Mouse (Mus musculus): ENCODE measurements around the gene Grhl1. TPM values are rescaled to one million over a fixed set of nuclear protein-coding genes. Genes with fewer than 3 reads are reported as not detected.

Gene Grhl1
- polyA plus RNA-seq, 1 experiment from 2014 or later: 0.48 TPM

DNA sequence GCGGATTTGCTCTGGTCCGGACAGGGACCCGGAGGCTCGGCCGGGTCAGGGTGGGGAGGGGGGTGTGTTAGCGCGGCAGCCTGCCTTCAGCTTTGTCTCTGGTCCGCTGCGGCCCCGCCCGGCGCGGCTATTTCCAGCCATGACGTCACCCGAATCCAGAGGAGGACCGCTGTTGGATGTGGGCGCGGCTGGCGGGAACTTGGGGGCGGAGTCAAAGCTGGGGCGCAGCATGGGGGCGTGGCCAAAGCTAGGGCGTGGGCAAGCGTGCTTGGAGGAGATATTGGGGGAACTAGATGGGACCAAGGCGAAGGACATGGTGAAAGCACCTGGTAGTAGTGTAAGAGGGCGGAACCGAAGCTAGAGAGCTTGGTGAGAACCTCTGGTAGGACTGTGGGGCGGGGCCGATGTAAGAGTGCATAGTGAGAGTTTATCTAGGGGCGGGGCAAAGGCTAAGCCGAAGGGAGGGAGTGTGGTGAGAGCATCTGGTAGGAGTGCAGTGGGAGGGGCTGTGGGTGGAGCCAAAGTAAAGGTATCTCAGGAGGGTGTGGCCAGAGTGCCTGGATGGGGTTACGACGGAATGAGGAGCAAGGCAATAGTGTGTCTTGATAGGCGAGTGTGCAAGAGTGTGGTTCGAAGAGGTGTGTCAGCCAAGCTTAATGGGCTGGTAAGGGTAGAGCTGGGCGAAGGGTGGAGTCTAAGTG, 79.7 kb downstream of the Grhl1 start:
- peak overlapping the region; percentile 94 for H3K27ac ChIP-seq
- H3K36me3 ChIP-seq: peaks cover 24% of the 10 kb centered on the region
- WGBS: 2% methylated on average over 36 of the region's 36 CpGs
- peak; percentile 79 for ATAC-seq
- peak overlapping the region; percentile 88 for H3K9ac ChIP-seq (replicated peaks)
- H3K27me3 ChIP-seq: peaks cover 8% of the 10 kb centered on the region; the same call in 1 of the 2 replicates
- peak overlapping the region; percentile 68 for H3K4me2 ChIP-seq (replicated peaks)
- H3K4me1 ChIP-seq (replicated peaks): peaks cover 42% of the 10 kb centered on the region
- no peaks in the 10 kb centered on the region for H3K9me3 ChIP-seq
- peak overlapping the region; percentile 70 for H3K4me3 ChIP-seq (replicated peaks)

DNA sequence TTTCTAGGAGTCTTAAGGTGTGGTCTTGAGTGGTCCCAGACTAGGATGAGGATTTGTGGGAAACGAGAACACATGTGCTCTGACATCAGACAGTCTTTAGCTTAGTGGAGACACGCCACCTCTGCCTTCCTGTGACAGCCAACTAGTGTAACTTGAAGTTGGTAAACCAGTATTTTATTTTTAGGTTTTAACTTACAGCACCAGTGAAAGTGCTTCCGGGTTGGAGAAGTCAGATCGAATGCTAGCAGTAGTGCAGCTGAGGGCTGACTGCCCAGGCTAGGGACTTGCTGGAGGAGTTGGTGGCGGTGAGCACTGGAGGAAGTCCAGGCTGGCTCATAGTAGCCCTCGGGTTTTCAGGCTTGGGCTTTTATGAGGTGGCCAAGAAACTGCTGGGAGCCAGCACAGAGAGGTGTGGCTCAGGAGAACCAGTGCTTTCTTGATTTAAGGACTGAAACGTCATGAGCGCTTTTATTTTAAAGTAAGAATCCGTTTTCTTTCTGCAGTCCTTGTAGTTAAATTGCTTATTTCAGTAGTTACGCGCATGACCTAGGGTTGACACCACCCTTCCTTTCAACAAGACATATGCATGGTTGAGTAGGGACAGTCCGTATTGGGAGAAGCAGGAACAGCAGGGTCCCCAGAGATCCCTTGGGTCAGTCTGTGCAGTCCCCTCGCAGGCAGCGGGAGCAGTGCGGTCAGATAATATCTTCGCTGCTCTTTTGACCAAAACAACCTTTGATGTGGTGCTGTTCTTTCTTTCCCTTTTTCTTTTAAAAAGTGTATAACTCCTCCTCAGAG, 82.2 kb downstream of the Grhl1 start:
- no peak overlapping the region for H3K27ac ChIP-seq
- H3K4me1 ChIP-seq (replicated peaks): peaks cover 57% of the 10 kb centered on the region
- WGBS: 87% methylated on average over 16 of the region's 16 CpGs
- H3K4me3 ChIP-seq (replicated peaks): no peak overlapping the region
- peaks cover 35% of the 10 kb centered on the region for H3K36me3 ChIP-seq
- ATAC-seq: no peak
- no peaks in the 10 kb centered on the region for H3K9me3 ChIP-seq
- H3K27me3 ChIP-seq: peaks cover 6% of the 10 kb centered on the region; the same call in 1 of the 2 replicates
- no peak overlapping the region for H3K4me2 ChIP-seq (replicated peaks)
- no peak overlapping the region for H3K9ac ChIP-seq (replicated peaks)

DNA sequence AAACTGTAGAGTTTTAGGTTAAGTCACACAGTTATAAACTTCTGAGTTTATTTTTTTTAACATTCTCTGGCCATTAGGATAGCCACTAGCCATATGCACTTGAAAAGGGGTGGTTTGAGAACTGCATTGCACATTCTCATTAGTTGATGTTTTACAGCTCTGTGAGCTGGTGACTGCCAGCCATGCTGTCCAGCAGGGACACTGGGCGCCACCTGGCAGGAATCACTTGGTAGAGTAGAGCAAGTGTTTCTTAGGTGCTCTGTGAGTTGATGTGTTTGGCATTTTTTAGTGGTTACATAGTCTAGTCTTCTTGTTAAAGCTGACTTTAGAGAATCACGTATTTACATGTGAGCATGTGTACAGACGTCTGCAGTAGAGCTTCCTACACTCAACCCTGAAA, 84.4 kb downstream of the Grhl1 start:
- Histone ChIP-seq H3K4me2 (replicated peaks) (peak overlapping the region; percentile 40), H3K36me3 (peaks cover 49% of the 10 kb centered on the region), H3K9me3 (no peaks in the 10 kb centered on the region), H3K4me3 (replicated peaks) (peak overlapping the region; percentile 2; the same call in 1 of the 2 replicates), H3K9ac (replicated peaks) (peak overlapping the region; percentile 55; the same call in 1 of the 2 replicates), H3K27ac (0 out of 2 replicates have a peak overlapping the region, but pooled peaks have one; percentile 32), H3K27me3 (no peaks in the 10 kb centered on the region), H3K4me1 (replicated peaks) (peaks cover 49% of the 10 kb centered on the region)
- ATAC-seq: no peak
- WGBS: 75% methylated on average over 3 of the region's 3 CpGs

DNA sequence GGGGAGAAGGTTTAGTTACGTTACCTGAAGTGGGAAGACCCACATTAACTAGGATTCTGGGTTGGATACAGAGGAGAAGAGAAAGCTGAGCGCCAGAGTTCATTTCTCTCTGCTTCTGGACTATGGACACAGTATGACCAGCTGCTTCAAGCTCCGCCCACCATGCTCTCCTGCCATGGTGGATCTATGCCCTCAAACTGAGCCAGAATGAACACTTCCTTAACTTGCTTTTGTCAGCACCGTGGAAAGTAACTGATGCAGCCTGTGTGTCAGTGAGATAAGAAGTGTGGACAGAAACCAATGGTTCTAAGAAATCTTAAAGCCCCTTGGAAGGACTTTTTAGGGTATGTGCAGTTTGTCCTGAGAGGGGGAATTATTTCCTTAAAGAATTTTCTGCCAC, 86.9 kb downstream of the Grhl1 start:
- WGBS: 97% methylated on average over 4 of the region's 4 CpGs
- H3K4me2 ChIP-seq (replicated peaks): no peak overlapping the region
- H3K27ac ChIP-seq: no peak overlapping the region
- ATAC-seq: no peak
- no peaks in the 10 kb centered on the region for H3K9me3 ChIP-seq
- H3K9ac ChIP-seq (replicated peaks): no peak overlapping the region
- H3K4me1 ChIP-seq (replicated peaks): peaks cover 30% of the 10 kb centered on the region
- H3K4me3 ChIP-seq (replicated peaks): no peak overlapping the region
- peaks cover 61% of the 10 kb centered on the region for H3K36me3 ChIP-seq
- no peaks in the 10 kb centered on the region for H3K27me3 ChIP-seq

DNA sequence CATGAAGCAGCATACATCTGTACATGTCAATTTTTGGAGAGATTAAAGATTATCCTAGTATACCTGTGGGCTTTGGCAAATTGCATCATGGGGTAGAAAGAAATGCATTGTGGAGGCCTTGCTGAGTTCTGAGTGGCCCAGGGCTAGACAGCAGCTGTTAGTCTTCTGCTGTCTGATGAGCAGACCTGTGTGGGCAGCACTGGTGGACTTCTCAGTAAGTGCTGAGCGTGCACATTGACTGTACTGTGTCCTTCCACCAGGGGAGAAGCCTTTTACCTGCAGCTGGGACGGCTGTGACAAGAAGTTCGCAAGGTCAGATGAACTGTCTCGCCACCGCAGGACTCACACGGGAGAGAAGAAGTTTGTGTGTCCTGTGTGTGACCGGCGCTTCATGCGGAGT, 87.8 kb downstream of the Grhl1 start:
- no peak overlapping the region for H3K4me2 ChIP-seq (replicated peaks)
- no peak for ATAC-seq
- no peak overlapping the region for H3K27ac ChIP-seq
- peaks cover 52% of the 10 kb centered on the region for H3K36me3 ChIP-seq
- WGBS: 92% methylated on average over 9 of the region's 9 CpGs
- H3K4me3 ChIP-seq (replicated peaks): no peak overlapping the region
- no peaks in the 10 kb centered on the region for H3K9me3 ChIP-seq
- no peak overlapping the region for H3K9ac ChIP-seq (replicated peaks)
- H3K4me1 ChIP-seq (replicated peaks): peaks cover 30% of the 10 kb centered on the region
- no peaks in the 10 kb centered on the region for H3K27me3 ChIP-seq

DNA sequence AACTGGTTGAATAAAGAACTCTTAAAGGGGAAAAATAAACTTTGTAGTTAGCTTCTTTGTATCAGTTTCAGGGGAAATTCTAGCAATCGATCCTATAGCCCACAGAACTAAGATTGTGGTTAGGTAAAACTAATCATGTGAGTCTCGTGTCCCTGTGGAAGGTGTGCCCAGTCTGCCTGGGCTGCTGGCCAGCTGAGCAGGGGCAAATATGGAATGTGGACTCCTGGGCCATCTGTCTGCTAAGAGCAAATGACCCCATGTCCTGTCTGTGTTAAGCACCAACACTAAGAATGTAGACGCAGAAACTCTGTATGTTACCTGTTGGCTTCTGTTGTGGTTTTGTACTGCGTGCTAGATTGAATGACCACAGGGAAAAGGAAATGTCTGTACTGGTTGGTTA, 89.0 kb downstream of the Grhl1 start:
- peaks cover 41% of the 10 kb centered on the region for H3K36me3 ChIP-seq
- no peak for ATAC-seq
- peaks cover 22% of the 10 kb centered on the region for H3K4me1 ChIP-seq (replicated peaks)
- H3K27me3 ChIP-seq: no peaks in the 10 kb centered on the region
- no peak overlapping the region for H3K4me3 ChIP-seq (replicated peaks)
- 97% methylated on average over 4 of the region's 4 CpGs for WGBS
- H3K27ac ChIP-seq: no peak overlapping the region
- H3K9me3 ChIP-seq: no peaks in the 10 kb centered on the region
- no peak overlapping the region for H3K9ac ChIP-seq (replicated peaks)
- no peak overlapping the region for H3K4me2 ChIP-seq (replicated peaks)

DNA sequence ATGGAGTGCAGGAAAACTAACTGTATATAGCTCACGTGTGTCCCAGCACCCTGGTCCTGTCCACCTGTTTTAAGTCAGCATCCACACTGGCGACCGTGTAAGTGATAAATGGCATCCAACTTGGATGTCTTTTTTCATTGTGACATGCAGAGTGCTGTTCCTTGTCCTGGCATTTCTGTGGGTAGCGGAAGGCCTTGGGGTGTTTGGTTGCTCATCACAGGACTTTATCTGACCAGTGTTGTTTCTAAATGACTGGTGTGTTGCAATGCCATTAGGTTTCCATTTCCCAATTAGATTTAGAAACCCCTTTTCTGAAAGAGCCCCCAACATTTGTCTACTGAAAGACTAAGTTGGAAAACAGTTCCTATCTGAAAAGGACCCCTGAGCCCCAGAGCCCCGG, 90.0 kb downstream of the Grhl1 start:
- Histone ChIP-seq H3K27ac (no peak overlapping the region), H3K27me3 (no peaks in the 10 kb centered on the region), H3K4me3 (replicated peaks) (no peak overlapping the region), H3K4me1 (replicated peaks) (peaks cover 12% of the 10 kb centered on the region), H3K9me3 (no peaks in the 10 kb centered on the region), H3K36me3 (peaks cover 40% of the 10 kb centered on the region), H3K4me2 (replicated peaks) (no peak overlapping the region), H3K9ac (replicated peaks) (no peak overlapping the region)
- ATAC-seq: no peak
- WGBS: 92% methylated on average over 5 of the region's 5 CpGs

Other genes with a start within 250 kb of the Grhl1 start
- gene Taf1b, start 73.9 kb upstream of the Grhl1 start, polyA plus RNA-seq (2015; fragmentation: Nextera tagmentation; extraction: Ambion mirVana): 35.0 and 35.2 TPM in 2 replicates
- 16.8 and 19.1 TPM in 2 replicates for gene Klf11, start 79.0 kb downstream of the Grhl1 start, polyA plus RNA-seq (2015; fragmentation: Nextera tagmentation; extraction: Ambion mirVana)
- gene Cys1, start 109.5 kb downstream of the Grhl1 start, polyA plus RNA-seq (2015; fragmentation: Nextera tagmentation; extraction: Ambion mirVana): 0.90 and 1.0 TPM in 2 replicates
- 153 and 175 TPM in 2 replicates for gene Rrm2, start 136.0 kb downstream of the Grhl1 start, polyA plus RNA-seq (2015; fragmentation: Nextera tagmentation; extraction: Ambion mirVana)